Mouse (Mus musculus): ENCODE data around the gene Hal.

GRCm38 (mm10) chr10:93463611-93464010 is 25.0 kb upstream of the Hal start:
- TF ChIP-seq EP300 (IDR thresholded peaks at IDR 0.05; ENCODE audit: low read length): no peak
- no peak for TF ChIP-seq RAD21 (IDR thresholded peaks at IDR 0.05; ENCODE audit: low read depth, low read length)
- no peak for TF ChIP-seq MAFK (IDR thresholded peaks at IDR 0.05; ENCODE audit: insufficient replicate concordance, low read length)
- TF ChIP-seq BHLHE40 (IDR thresholded peaks at IDR 0.05; ENCODE audit: low read depth, low read length): no peak
- no peak for TF ChIP-seq MEF2A (IDR thresholded peaks at IDR 0.05; ENCODE audit: borderline replicate concordance, low read depth, low read length)
- no peak for TF ChIP-seq CTCF (conservative IDR thresholded peaks at IDR 0.05 in 1 of 2, IDR thresholded peaks at IDR 0.05 in 1 of 2; ENCODE audit: low read depth in 2 of 2, low read length in 2 of 2)

Measured in CH12.LX (cell line).